Mouse (Mus musculus) brain, embryonic 14.5 days (tissue): ENCODE results near the gene Tango2. TPM values are rescaled to one million over a fixed set of nuclear protein-coding genes. Genes with fewer than 3 reads are reported as not detected.

ENCODE experiments used
- DNase-seq: peaks from one replicate; pipeline ENCODE4 v3.0.0-alpha.2; 2011; ENCODE audit warnings: low read depth
- CTCF ChIP-seq: fragments of 200-500 bp; IDR thresholded peaks from 2 replicates; pipeline ENCODE4 v1.5.1; 2012; ENCODE audit warnings: inconsistent platforms, mild to moderate bottlenecking, moderate library complexity, borderline replicate concordance; ENCODE audit not compliant: insufficient read depth, insufficient read length; ENCODE audit errors: extremely low read depth
- POLR2A ChIP-seq: fragments of 200-500 bp; IDR thresholded peaks from 2 replicates; pipeline ENCODE4 v1.6.1; 2012; ENCODE audit warnings: mild to moderate bottlenecking, inconsistent platforms, borderline replicate concordance; ENCODE audit not compliant: poor library complexity, insufficient read depth, insufficient read length, severe bottlenecking; ENCODE audit errors: extremely low read depth
- polyA plus RNA-seq: library from polyadenylated mRNA; depleted of rRNA; stranded (reverse); fragments of >200 nt; gene quantifications from 2 replicates; pipeline ENCODE4 v1.2.3, GENCODE M21; 2012

The Tango2 gene
- polyA plus RNA-seq, 1 experiment: 69.4 TPM

DNA sequence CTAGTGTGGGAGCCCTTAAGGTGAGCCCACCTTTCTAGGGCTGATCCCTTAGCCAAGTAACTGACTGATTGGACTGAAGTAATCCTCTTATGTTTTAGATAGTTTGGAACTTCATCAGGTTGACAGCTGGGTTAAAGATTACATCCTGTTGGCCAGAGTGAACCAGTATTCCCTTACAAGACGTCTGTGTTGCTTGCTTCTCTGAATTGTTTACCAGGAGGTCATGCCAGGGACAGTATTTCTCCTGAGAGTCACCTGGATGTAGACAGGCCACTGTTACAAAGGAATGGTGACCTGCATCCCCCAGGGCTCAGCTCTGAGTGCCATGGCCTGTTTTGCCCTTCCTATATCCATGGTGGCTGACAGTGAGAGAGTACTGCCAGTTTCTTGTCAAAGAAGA, 30.6 kb upstream of the Tango2 start:
- DNase-seq: no peak
- TF ChIP-seq POLR2A: no peak
- TF ChIP-seq CTCF: no peak

DNA sequence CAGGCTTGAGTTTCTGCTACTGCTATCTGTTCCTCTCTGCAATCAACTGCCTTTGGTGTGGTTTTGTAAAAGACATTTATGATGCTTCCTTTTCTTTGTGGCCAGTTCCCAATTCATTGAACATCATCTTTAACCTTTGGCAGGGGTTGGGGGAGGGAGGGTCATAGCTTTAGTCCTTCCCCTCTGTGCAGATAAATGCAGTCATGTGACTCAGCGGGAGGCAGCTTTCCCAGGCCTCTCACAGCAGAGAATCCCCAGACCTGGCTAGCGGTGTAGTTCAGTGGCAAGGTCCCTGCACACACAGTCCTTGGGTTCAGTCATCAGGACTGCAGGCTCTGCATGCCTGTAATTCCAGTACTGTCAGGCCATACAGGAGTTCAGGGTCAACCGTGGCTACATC, 29.3 kb upstream of the Tango2 start:
- no peak for DNase-seq
- no peak for TF ChIP-seq POLR2A
- no peak for TF ChIP-seq CTCF

- DNase-seq: no peak
- TF ChIP-seq POLR2A (no peak), CTCF (no peak)
These were observed 28.5 kb upstream of the Tango2 start for GRCm38 (mm10) chr16:18376297-18376954.

- TF ChIP-seq POLR2A: no peak
- no peak for TF ChIP-seq CTCF
- DNase-seq: no peak
These were observed 25.7 kb upstream of the Tango2 start for GRCm38 (mm10) chr16:18373632-18374031.

DNA sequence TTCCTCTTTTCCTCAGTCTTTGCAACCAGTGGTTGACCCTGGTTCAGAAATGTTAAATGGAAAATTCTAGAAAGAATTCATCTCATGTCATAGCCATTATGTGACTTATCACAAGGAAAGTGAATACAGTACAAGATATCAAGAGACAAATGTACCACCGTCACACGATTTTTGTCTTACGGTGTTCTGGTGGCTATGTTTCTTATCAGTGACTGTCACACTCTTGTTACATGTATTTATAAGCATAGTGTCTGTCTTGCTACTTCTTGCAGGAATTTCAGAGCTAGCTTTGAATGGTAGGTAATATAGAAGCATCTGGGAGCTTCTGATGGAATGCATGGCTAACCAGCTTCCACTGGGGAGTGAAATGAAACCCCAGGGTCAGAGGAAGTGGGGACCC, 22.3 kb upstream of the Tango2 start:
- no peak for DNase-seq
- TF ChIP-seq POLR2A: no peak
- no peak for TF ChIP-seq CTCF

DNA sequence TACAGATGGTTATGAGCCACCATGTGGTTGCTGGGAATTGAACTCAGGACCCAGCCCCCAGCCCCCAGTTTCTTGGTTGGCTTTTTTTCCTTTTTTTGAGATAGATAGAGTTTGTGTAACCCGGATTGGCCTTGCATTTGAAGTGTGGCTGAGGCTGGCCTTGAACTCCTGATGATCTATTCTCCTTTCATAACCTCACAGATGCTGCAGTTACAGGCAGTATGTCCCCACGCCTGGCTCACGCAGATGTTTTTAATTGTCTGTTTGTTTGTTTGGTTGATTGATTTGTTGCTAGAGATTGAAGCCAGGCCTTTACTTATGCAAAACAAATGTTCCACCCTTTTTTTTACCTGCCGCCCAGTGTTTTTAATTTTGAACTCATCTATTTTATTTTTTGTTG, 18.9 kb upstream of the Tango2 start:
- TF ChIP-seq POLR2A: no peak
- TF ChIP-seq CTCF: no peak
- no peak for DNase-seq

- no peak for DNase-seq
- TF ChIP-seq POLR2A: no peak
- no peak for TF ChIP-seq CTCF
These were observed 15.0 kb upstream of the Tango2 start for GRCm38 (mm10) chr16:18362948-18363347.

DNA sequence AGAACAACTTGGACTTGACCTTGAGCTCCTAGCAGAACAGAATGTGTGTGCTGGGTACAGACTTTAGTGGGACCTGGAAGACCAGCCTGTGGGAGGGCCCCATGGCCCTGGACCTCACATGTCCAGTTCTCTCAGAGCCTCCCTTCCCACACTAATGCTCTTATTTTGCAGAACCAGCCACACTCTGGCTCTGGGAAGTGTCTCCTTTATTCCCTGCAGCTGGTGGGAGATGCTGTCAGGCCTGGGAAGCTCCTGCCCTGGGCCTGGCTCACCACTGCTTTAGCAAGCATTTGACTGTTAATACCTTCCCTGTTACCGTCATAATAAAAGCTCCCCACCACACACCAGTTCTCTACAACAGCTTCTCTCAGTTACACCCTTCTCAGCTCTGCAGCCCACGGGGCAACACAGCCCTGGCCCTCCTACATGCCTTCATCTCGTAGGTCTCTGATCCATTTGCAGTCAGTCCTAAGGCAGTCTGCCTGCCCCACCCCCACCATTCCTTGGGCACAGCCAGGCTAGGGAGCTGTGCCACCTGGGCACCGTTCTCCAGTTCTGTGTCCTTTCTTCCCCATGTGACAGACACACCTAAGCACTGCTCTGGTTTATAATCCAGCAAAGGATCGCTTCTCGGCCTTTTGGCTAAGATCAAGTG, 12.4 kb upstream of the Tango2 start:
- DNase-seq: no peak
- TF ChIP-seq POLR2A (no peak), CTCF (no peak)

- DNase-seq: no peak
- TF ChIP-seq CTCF (no peak), POLR2A (no peak)
These were observed 10.1 kb upstream of the Tango2 start for GRCm38 (mm10) chr16:18357977-18358376.

- no peak for TF ChIP-seq POLR2A
- TF ChIP-seq CTCF: no peak
- DNase-seq: no peak
These were observed 9.1 kb upstream of the Tango2 start for GRCm38 (mm10) chr16:18356961-18357360.

DNA sequence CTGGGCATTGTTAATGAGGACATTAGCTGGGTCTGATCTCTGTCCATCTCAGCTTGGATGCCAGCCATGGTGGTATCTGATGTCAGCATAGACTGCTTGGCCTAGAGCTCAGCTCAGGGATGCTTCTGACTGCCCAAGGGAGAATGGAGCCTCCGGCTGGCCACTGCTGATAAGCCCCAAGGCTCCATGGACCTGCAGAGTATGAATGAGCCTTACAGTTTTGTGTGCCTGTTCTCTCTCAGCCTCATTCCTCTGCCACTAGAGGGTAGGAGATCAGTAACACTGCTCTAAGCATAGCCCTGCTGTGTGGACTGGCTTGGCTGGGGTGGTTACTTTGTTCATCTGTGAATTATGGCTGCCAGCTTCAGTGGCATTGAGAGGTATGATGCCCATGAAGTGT, 5.2 kb upstream of the Tango2 start:
- no peak for DNase-seq
- TF ChIP-seq CTCF (no peak), POLR2A (no peak)
